Mouse (Mus musculus) heart, adult 2 months (tissue): Measurements from ENCODE around the gene Pum2. TPM values are rescaled to one million over a fixed set of nuclear protein-coding genes. Genes with fewer than 3 reads are reported as not detected.
"Not testable (repeated sequence)": the region's sequence is repeated elsewhere in the genome, so short reads cannot be mapped to it uniquely, and the experiment has no call there.

ENCODE experiments used
- DNase-seq, 2 experiments: peaks; one replicate each; pipeline ENCODE4 v3.0.0; 2021
- H3K27ac ChIP-seq: fragments of 200-600 bp; 2 replicates; pipeline ENCODE4 v1.8.1; 2022
- H3K27me3 ChIP-seq: fragments of 200-500 bp; 2 replicates; pipeline ENCODE4 v1.6.1; 2012; ENCODE audit warnings: mild to moderate bottlenecking, low read length, inconsistent platforms, mixed read lengths; ENCODE audit not compliant: control insufficient read depth, insufficient read depth
- H3K36me3 ChIP-seq: fragments of 200-500 bp; 2 replicates; pipeline ENCODE4 v1.6.1; 2012; ENCODE audit warnings: low read length, inconsistent platforms; ENCODE audit not compliant: control insufficient read depth, insufficient read depth
- H3K4me1 ChIP-seq: fragments of 200-500 bp; 2 replicates; pipeline ENCODE4 v1.6.1; 2011; ENCODE audit warnings: low read length; ENCODE audit not compliant: control insufficient read depth, insufficient read depth
- H3K4me3 ChIP-seq: fragments of 200-600 bp; 2 replicates; pipeline ENCODE4 v1.8.1; 2022
- H3K79me2 ChIP-seq: fragments of 200-500 bp; replicated peaks from 2 replicates; pipeline ENCODE4 v1.6.1; 2012; ENCODE audit warnings: mild to moderate bottlenecking, inconsistent platforms, low read length, moderate library complexity, mixed read lengths; ENCODE audit not compliant: control insufficient read depth, insufficient read depth
- H3K9ac ChIP-seq: fragments of 200-500 bp; 2 replicates; pipeline ENCODE4 v1.6.1; 2012; ENCODE audit warnings: low read depth, mild to moderate bottlenecking, control low read depth, inconsistent platforms, low read length, mixed read lengths
- CTCF ChIP-seq: fragments of 200-600 bp; IDR thresholded peaks from 2 replicates; pipeline ENCODE4 v1.8.1; 2022; ENCODE audit warnings: antibody characterized with exemption, mild to moderate bottlenecking, moderate library complexity
- EP300 ChIP-seq: fragments of 200-500 bp; IDR thresholded peaks from 2 replicates; pipeline ENCODE4 v1.6.1; 2011; ENCODE audit warnings: low read depth, low read length, control low read depth; ENCODE audit not compliant: insufficient read depth
- POLR2A ChIP-seq: fragments of 200-500 bp; IDR thresholded peaks from 2 replicates; pipeline ENCODE4 v1.6.1; 2011; ENCODE audit warnings: mild to moderate bottlenecking, low read depth, low read length, control low read depth; ENCODE audit not compliant: insufficient read depth
- WGBS: fragments of 180-500 bp; shearing (Covaris S2); methylation state at CpG from one replicate; pipeline ENCODE4 v1.1.7; 2018; 5-methylcytosine and 5-hydroxymethylcytosine counted together
- intact Hi-C: fragments of 180-260 bp; cut with DNase I; formaldehyde crosslinking; loops from one replicate; pipeline ENCODE4 v1.15.1; 2025
- polyA plus RNA-seq: library from polyadenylated mRNA; depleted of rRNA; stranded (reverse); fragments of >200 nt; gene quantifications from 2 replicates; pipeline ENCODE4 v1.2.3, GENCODE M21; 2012
- total RNA-seq, 2 experiments: library from RNA; stranded (reverse); gene quantifications; 2 replicates each; pipeline ENCODE4 v1.2.3; 2021

The Pum2 gene
- total and polyA plus RNA-seq, 3 experiments = 38.6 to 130 (median 130) TPM

- no peak for DNase-seq
These were observed 982 bp downstream of the Pum2 start for GRCm38 (mm10) chr12:8674891-8675341.

GRCm38 (mm10) chr12:8675361-8675760 lies 1.4 kb downstream of the Pum2 start:
- intact Hi-C loops = loop anchor here (2.0 kb wide), 1 partner anchor 35 kb away; no protein-coding TSS in a partner anchor
- no peaks in the 10 kb centered on the region for H3K27me3 ChIP-seq

More at GRCm38 (mm10) chr12:8674891-8675341, 982 bp downstream of the Pum2 start:
- Histone ChIP-seq H3K4me3 (peak overlapping the region; percentile 75), H3K79me2 (peaks cover 8% of the 10 kb centered on the region; the same call in 1 of the 2 replicates), H3K27ac (peak overlapping the region; percentile 97), H3K4me1 (peaks cover 9% of the 10 kb centered on the region), H3K9ac (peak overlapping the region; percentile 75), H3K27me3 (no peaks in the 10 kb centered on the region), H3K36me3 (peaks cover 19% of the 10 kb centered on the region)
- no peak for TF ChIP-seq POLR2A
- no peak for TF ChIP-seq EP300
- TF ChIP-seq CTCF = no peak
- intact Hi-C loops = loop anchor here (1.0 to 2.0 kb wide), 2 partner anchors 34 to 246 kb away; partner anchors contain the start of gene Laptm4a
- under 1% methylated on average over 20 of the region's 20 CpGs for WGBS

DNA sequence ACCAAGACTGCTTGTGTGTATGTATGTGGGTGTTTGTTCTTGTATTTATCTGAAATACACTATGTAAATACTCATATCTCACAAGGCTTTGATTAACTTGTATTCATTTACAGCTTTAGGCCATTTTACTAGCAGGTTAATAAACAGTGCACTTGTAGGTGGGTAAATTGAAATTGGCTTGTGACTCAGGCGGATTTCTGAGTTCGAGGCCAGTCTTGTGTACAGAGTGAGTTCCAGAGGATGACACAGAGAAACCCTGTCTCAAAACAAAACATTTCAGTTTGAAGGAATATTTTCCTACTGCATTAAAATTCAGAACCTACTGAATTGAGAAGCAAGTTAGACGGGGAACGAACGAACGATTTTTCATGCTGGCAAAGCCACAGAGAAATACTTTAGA lies 2.4 kb downstream of the Pum2 start:
- H3K79me2 ChIP-seq = peaks cover 9% of the 10 kb centered on the region
- H3K4me3 ChIP-seq = no peak overlapping the region
- H3K27ac ChIP-seq = no peak overlapping the region
- peaks cover 9% of the 10 kb centered on the region for H3K4me1 ChIP-seq
- H3K36me3 ChIP-seq = peaks cover 19% of the 10 kb centered on the region
- H3K9ac ChIP-seq = no peak overlapping the region
- intact Hi-C loops = no loop called here
- no peak for TF ChIP-seq CTCF
- no peak for TF ChIP-seq POLR2A
- no peak for TF ChIP-seq EP300
- WGBS = 36% methylated on average over 6 of the region's 6 CpGs
- DNase-seq = no peak
- no peaks in the 10 kb centered on the region for H3K27me3 ChIP-seq

More at GRCm38 (mm10) chr12:8675361-8675760, 1.4 kb downstream of the Pum2 start:
- peak overlapping the region; percentile 97; the same call in 1 of the 2 replicates for H3K27ac ChIP-seq
- H3K4me1 ChIP-seq = peaks cover 9% of the 10 kb centered on the region
- DNase-seq = no peak
- peaks cover 19% of the 10 kb centered on the region for H3K36me3 ChIP-seq
- 1% methylated on average over 7 of the region's 7 CpGs for WGBS
- H3K79me2 ChIP-seq = peaks cover 8% of the 10 kb centered on the region; the same call in 1 of the 2 replicates
- no peak for TF ChIP-seq CTCF
- no peak for TF ChIP-seq EP300
- TF ChIP-seq POLR2A = no peak
- H3K4me3 ChIP-seq = peak overlapping the region; percentile 75
- peak overlapping the region; percentile 67 for H3K9ac ChIP-seq

DNA sequence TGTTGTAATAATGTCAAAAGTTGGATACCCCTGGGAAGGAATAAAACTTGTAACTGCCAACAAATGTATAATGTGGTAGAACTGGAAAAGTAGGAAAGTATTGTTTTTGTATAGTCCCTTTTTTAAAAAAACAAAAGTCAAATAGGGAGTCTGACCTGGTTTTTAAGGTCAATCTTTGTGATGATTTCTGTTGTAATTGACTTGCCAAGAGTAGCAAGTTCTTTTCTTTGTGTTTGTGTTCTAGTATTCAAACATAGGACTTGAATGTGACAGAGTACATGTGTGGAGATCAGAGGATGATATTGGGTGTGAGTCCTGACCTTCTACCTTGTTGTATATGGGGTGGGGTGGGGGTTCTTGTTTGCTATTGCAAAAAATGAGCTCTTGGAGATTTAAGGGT lies 4.0 kb downstream of the Pum2 start:
- DNase-seq = no peak

GRCm38 (mm10) chr12:8684200-8684599 lies 10.3 kb downstream of the Pum2 start:
- Histone ChIP-seq H3K27me3 (no peaks in the 10 kb centered on the region), H3K4me3 (no peak overlapping the region), H3K79me2 (peaks cover 12% of the 10 kb centered on the region), H3K27ac (peak overlapping the region; percentile 80), H3K9ac (no peak overlapping the region), H3K4me1 (peaks cover 15% of the 10 kb centered on the region), H3K36me3 (peaks cover 21% of the 10 kb centered on the region)
- TF ChIP-seq CTCF = no peak
- no peak for TF ChIP-seq POLR2A
- TF ChIP-seq EP300 = no peak
- DNase-seq = no peak
- intact Hi-C loops = no loop called here
- WGBS = 14% methylated on average over 1 of the region's 1 CpGs

More for the DNA sequence above, 4.0 kb downstream of the Pum2 start:
- no peak overlapping the region for H3K27ac ChIP-seq
- peaks cover 23% of the 10 kb centered on the region for H3K36me3 ChIP-seq
- no peaks in the 10 kb centered on the region for H3K27me3 ChIP-seq
- TF ChIP-seq EP300 = no peak
- TF ChIP-seq POLR2A = no peak
- TF ChIP-seq CTCF = no peak
- no peak overlapping the region for H3K9ac ChIP-seq
- H3K79me2 ChIP-seq = peaks cover 11% of the 10 kb centered on the region
- intact Hi-C loops = no loop called here
- H3K4me3 ChIP-seq = no peak overlapping the region
- peaks cover 13% of the 10 kb centered on the region for H3K4me1 ChIP-seq

- peaks cover 9% of the 10 kb centered on the region for H3K79me2 ChIP-seq
- H3K27ac ChIP-seq = peak overlapping the region; percentile 80
- WGBS = 73% methylated on average over 3 of the region's 3 CpGs
- intact Hi-C loops = no loop called here
- TF ChIP-seq EP300 (no peak), POLR2A (no peak), CTCF (no peak)
- H3K4me3 ChIP-seq = no peak overlapping the region
- peaks cover 15% of the 10 kb centered on the region for H3K4me1 ChIP-seq
- no peak for DNase-seq
- H3K9ac ChIP-seq = no peak overlapping the region
- H3K36me3 ChIP-seq = peaks cover 21% of the 10 kb centered on the region
- no peaks in the 10 kb centered on the region for H3K27me3 ChIP-seq
These were observed 11.1 kb downstream of the Pum2 start for GRCm38 (mm10) chr12:8685036-8685435.

DNA sequence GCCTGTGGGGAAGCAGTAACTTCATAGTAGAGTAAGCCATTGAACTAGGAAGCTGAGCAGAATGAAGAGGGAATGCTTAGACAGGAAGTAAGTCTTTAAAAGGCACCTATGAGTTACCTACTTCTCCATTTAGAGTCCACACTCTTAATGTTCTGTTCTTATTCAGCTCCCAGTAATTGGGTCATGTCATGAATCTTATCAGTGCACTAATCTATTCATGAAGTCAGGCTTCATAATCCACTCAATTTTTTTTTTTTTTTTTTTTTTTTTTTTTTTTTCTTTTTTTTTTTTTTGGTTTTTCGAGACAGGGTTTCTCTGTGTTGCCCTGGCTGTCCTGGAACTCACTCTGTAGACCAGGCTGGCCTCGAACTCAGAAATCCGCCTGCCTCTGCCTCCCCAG lies 15.9 kb downstream of the Pum2 start:
- 81% methylated on average over 3 of the region's 3 CpGs for WGBS
- H3K9ac ChIP-seq, DNase-seq, H3K79me2 ChIP-seq, H3K4me3 ChIP-seq, H3K4me1 ChIP-seq, H3K27me3 ChIP-seq, H3K27ac ChIP-seq, intact Hi-C loops: not testable (repeated sequence)
- H3K36me3 ChIP-seq = peaks cover 12% of the 10 kb centered on the region
